Mouse (Mus musculus): ENCODE measurements around the gene St6galnac6. TPM values are rescaled to one million over a fixed set of nuclear protein-coding genes. Genes with fewer than 3 reads are reported as not detected.
A peak's percentile ranks its signal among the peaks of the same experiment; 100 is the strongest.

The St6galnac6 gene
- 5.2 and 5.4 TPM in 2 replicates for polyA plus RNA-seq (2014; fragmentation: Nextera tagmentation; extraction: Ambion mirVana)

DNA sequence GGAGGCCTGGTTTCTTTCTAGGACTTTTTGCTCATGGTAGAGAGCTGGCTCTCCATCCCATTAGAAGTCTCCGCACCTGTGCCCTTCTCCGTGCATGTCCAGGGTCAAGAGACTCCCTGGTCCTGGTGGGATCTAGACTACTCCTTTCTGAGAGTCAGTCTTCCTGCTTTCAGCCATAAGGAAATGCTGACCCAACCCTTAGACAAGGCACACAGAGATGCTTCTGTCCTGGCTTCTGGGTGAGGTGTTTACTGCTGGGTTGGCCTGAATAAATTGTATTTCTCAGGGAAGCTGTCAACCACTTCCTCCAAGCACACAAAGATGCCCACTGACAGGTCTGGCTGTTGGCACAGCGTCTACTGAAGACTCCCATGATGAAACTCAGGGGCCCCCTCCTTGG lies at the start of gene St6galnac6:
Gene St6galnac6 (plus strand): TSS at position 301 of the 400 bp plus-strand sequence.
- no peaks in the 10 kb centered on the region for H3K4me1 ChIP-seq (ENCODE audit: control insufficient read depth, insufficient read depth, low read length)
- ATAC-seq (ENCODE audit: low read depth) = no peak
- H3K27ac ChIP-seq (ENCODE audit: low read depth, low read length) = no peak within 1 kb of the TSS
- H3K4me3 ChIP-seq (ENCODE audit: low read depth, low read length) = no peak within 1 kb of the TSS
- H3K4me2 ChIP-seq (ENCODE audit: low read depth, low read length) = no peak within 1 kb of the TSS
- 96% methylated on average over 3 of the region's 3 CpGs for WGBS
- H3K9me3 ChIP-seq (ENCODE audit: control insufficient read depth, low read length) = no peaks in the 10 kb centered on the region
- no peaks in the 10 kb centered on the region for H3K27me3 ChIP-seq (ENCODE audit: control insufficient read depth, insufficient read depth, low read length)
- peaks cover 6% of the 10 kb centered on the region; the same call in 1 of the 2 replicates for H3K36me3 ChIP-seq (ENCODE audit: control insufficient read depth, insufficient read depth, low read length)
- H3K9ac ChIP-seq (replicated peaks; ENCODE audit: low read depth, low read length) = no peak within 1 kb of the TSS

GRCm38 (mm10) chr2:32549764-32550163 lies 49.7 kb upstream of the St6galnac6 start:
- H3K27ac ChIP-seq (ENCODE audit: low read depth, low read length) = no peak overlapping the region
- 68% methylated on average over 6 of the region's 6 CpGs for WGBS

GRCm38 (mm10) chr2:32551236-32551635 lies 48.3 kb upstream of the St6galnac6 start:
- no peaks in the 10 kb centered on the region for H3K27me3 ChIP-seq (ENCODE audit: control insufficient read depth, insufficient read depth, low read length)
- H3K4me3 ChIP-seq (ENCODE audit: low read depth, low read length) = no peak overlapping the region
- no peak for ATAC-seq (ENCODE audit: low read depth)
- H3K9ac ChIP-seq (replicated peaks; ENCODE audit: low read depth, low read length) = no peak overlapping the region
- no peak overlapping the region for H3K27ac ChIP-seq (ENCODE audit: low read depth, low read length)
- no peaks in the 10 kb centered on the region for H3K9me3 ChIP-seq (ENCODE audit: control insufficient read depth, low read length)
- 88% methylated on average over 5 of the region's 5 CpGs for WGBS
- peaks cover 6% of the 10 kb centered on the region; the same call in 1 of the 2 replicates for H3K4me1 ChIP-seq (ENCODE audit: control insufficient read depth, insufficient read depth, low read length)
- H3K36me3 ChIP-seq (ENCODE audit: control insufficient read depth, insufficient read depth, low read length) = no peaks in the 10 kb centered on the region
- no peak overlapping the region for H3K4me2 ChIP-seq (ENCODE audit: low read depth, low read length)

More at GRCm38 (mm10) chr2:32549764-32550163, 49.7 kb upstream of the St6galnac6 start:
- H3K9me3 ChIP-seq (ENCODE audit: control insufficient read depth, low read length) = no peaks in the 10 kb centered on the region
- H3K9ac ChIP-seq (replicated peaks; ENCODE audit: low read depth, low read length) = no peak overlapping the region
- peaks cover 6% of the 10 kb centered on the region; the same call in 1 of the 2 replicates for H3K4me1 ChIP-seq (ENCODE audit: control insufficient read depth, insufficient read depth, low read length)
- no peaks in the 10 kb centered on the region for H3K27me3 ChIP-seq (ENCODE audit: control insufficient read depth, insufficient read depth, low read length)
- ATAC-seq (ENCODE audit: low read depth) = no peak
- no peak overlapping the region for H3K4me2 ChIP-seq (ENCODE audit: low read depth, low read length)
- no peaks in the 10 kb centered on the region for H3K36me3 ChIP-seq (ENCODE audit: control insufficient read depth, insufficient read depth, low read length)
- no peak overlapping the region for H3K4me3 ChIP-seq (ENCODE audit: low read depth, low read length)

- Histone ChIP-seq H3K4me3 (ENCODE audit: low read depth, low read length) (no peak overlapping the region), H3K9me3 (ENCODE audit: control insufficient read depth, low read length) (no peaks in the 10 kb centered on the region), H3K27me3 (ENCODE audit: control insufficient read depth, insufficient read depth, low read length) (no peaks in the 10 kb centered on the region), H3K4me1 (ENCODE audit: control insufficient read depth, insufficient read depth, low read length) (peaks cover 12% of the 10 kb centered on the region; the same call in 1 of the 2 replicates), H3K36me3 (ENCODE audit: control insufficient read depth, insufficient read depth, low read length) (no peaks in the 10 kb centered on the region), H3K4me2 (ENCODE audit: low read depth, low read length) (no peak overlapping the region), H3K9ac (replicated peaks; ENCODE audit: low read depth, low read length) (no peak overlapping the region), H3K27ac (ENCODE audit: low read depth, low read length) (no peak overlapping the region)
- 78% methylated on average over 7 of the region's 7 CpGs for WGBS
- ATAC-seq (ENCODE audit: low read depth) = no peak
Measured at GRCm38 (mm10) chr2:32553592-32554148, 45.8 kb upstream of the St6galnac6 start.

- H3K4me2 ChIP-seq (ENCODE audit: low read depth, low read length) = no peak overlapping the region
- no peak overlapping the region for H3K4me3 ChIP-seq (ENCODE audit: low read depth, low read length)
- no peaks in the 10 kb centered on the region for H3K36me3 ChIP-seq (ENCODE audit: control insufficient read depth, insufficient read depth, low read length)
- WGBS = 39% methylated on average over 4 of the region's 4 CpGs
- ATAC-seq (ENCODE audit: low read depth) = no peak
- no peak overlapping the region for H3K9ac ChIP-seq (replicated peaks; ENCODE audit: low read depth, low read length)
- H3K27ac ChIP-seq (ENCODE audit: low read depth, low read length) = no peak overlapping the region
- peaks cover 16% of the 10 kb centered on the region; the same call in 1 of the 2 replicates for H3K4me1 ChIP-seq (ENCODE audit: control insufficient read depth, insufficient read depth, low read length)
- H3K27me3 ChIP-seq (ENCODE audit: control insufficient read depth, insufficient read depth, low read length) = no peaks in the 10 kb centered on the region
- H3K9me3 ChIP-seq (ENCODE audit: control insufficient read depth, low read length) = no peaks in the 10 kb centered on the region
Measured at GRCm38 (mm10) chr2:32555484-32555883, 44.0 kb upstream of the St6galnac6 start.

DNA sequence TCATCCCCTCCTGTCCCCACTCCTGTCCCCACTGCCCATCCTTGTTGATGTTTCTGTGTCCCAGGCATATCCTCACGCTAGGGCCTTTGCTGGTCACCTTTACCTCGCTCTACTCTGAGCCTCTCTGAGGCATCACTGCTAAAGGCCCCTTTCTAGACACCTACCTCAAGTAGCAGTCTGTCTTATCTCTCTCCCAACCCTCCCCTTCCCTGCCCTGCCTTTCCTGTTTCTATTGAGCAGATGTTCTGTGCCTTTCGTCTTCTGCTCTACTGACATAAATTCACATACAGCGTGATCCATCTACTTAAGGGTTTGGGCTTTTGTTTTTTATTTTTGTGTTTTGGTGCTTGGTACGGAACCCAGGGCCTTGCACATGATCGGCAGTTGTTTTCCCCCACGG lies 43.5 kb upstream of the St6galnac6 start:
- peak overlapping the region; percentile 16; the same call in 1 of the 2 replicates for H3K27ac ChIP-seq (ENCODE audit: low read depth, low read length)
- no peak overlapping the region for H3K4me2 ChIP-seq (ENCODE audit: low read depth, low read length)
- H3K9ac ChIP-seq (replicated peaks; ENCODE audit: low read depth, low read length) = no peak overlapping the region
- no peaks in the 10 kb centered on the region for H3K27me3 ChIP-seq (ENCODE audit: control insufficient read depth, insufficient read depth, low read length)
- H3K4me3 ChIP-seq (ENCODE audit: low read depth, low read length) = no peak overlapping the region
- ATAC-seq (ENCODE audit: low read depth) = no peak
- WGBS = 67% methylated on average over 7 of the region's 7 CpGs
- H3K36me3 ChIP-seq (ENCODE audit: control insufficient read depth, insufficient read depth, low read length) = no peaks in the 10 kb centered on the region
- H3K4me1 ChIP-seq (ENCODE audit: control insufficient read depth, insufficient read depth, low read length) = peaks cover 14% of the 10 kb centered on the region; the same call in 1 of the 2 replicates
- H3K9me3 ChIP-seq (ENCODE audit: control insufficient read depth, low read length) = no peaks in the 10 kb centered on the region

GRCm38 (mm10) chr2:32559570-32559969 lies 39.9 kb upstream of the St6galnac6 start:
- Histone ChIP-seq H3K27me3 (ENCODE audit: control insufficient read depth, insufficient read depth, low read length) (no peaks in the 10 kb centered on the region), H3K4me2 (ENCODE audit: low read depth, low read length) (no peak overlapping the region), H3K27ac (ENCODE audit: low read depth, low read length) (peak overlapping the region; percentile 71), H3K4me3 (ENCODE audit: low read depth, low read length) (no peak overlapping the region), H3K9ac (replicated peaks; ENCODE audit: low read depth, low read length) (no peak overlapping the region), H3K9me3 (ENCODE audit: control insufficient read depth, low read length) (no peaks in the 10 kb centered on the region), H3K4me1 (ENCODE audit: control insufficient read depth, insufficient read depth, low read length) (peaks cover 14% of the 10 kb centered on the region; the same call in 1 of the 2 replicates), H3K36me3 (ENCODE audit: control insufficient read depth, insufficient read depth, low read length) (peaks cover 11% of the 10 kb centered on the region; the same call in 1 of the 2 replicates)
- WGBS = 3% methylated on average over 5 of the region's 5 CpGs
- ATAC-seq (ENCODE audit: low read depth) = peak; percentile 87

- Histone ChIP-seq H3K36me3 (ENCODE audit: control insufficient read depth, insufficient read depth, low read length) (peaks cover 36% of the 10 kb centered on the region), H3K4me3 (ENCODE audit: low read depth, low read length) (no peak overlapping the region), H3K27me3 (ENCODE audit: control insufficient read depth, insufficient read depth, low read length) (no peaks in the 10 kb centered on the region), H3K4me1 (ENCODE audit: control insufficient read depth, insufficient read depth, low read length) (peaks cover 3% of the 10 kb centered on the region), H3K9me3 (ENCODE audit: control insufficient read depth, low read length) (no peaks in the 10 kb centered on the region), H3K4me2 (ENCODE audit: low read depth, low read length) (no peak overlapping the region), H3K9ac (replicated peaks; ENCODE audit: low read depth, low read length) (no peak overlapping the region), H3K27ac (ENCODE audit: low read depth, low read length) (no peak overlapping the region)
- ATAC-seq (ENCODE audit: low read depth) = no peak
- 45% methylated on average over 4 of the region's 4 CpGs for WGBS
Measured at GRCm38 (mm10) chr2:32566536-32567063, 32.9 kb upstream of the St6galnac6 start.

DNA sequence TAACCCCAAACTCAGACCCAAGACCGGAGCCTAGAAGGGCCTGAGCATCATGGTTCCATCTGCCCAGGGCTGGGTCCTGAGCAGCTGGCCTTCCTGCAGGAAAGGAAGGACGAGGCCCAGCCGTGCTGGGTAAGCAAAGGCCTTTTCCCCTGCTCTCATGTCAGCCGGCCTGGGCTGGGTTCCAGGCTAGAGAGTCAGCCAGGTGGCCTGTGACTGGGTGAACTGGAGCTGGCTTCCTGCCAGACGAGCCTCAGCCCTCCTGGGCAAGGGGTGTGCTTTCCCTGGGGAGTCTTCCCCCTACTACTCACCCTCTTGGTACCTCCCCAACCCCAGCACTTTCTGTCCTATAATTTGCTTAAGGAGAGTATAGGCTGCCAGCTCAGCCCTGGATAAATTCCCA lies 31.4 kb upstream of the St6galnac6 start:
- no peaks in the 10 kb centered on the region for H3K27me3 ChIP-seq (ENCODE audit: control insufficient read depth, insufficient read depth, low read length)
- peaks cover 11% of the 10 kb centered on the region for H3K4me1 ChIP-seq (ENCODE audit: control insufficient read depth, insufficient read depth, low read length)
- no peaks in the 10 kb centered on the region for H3K9me3 ChIP-seq (ENCODE audit: control insufficient read depth, low read length)
- H3K4me3 ChIP-seq (ENCODE audit: low read depth, low read length) = no peak overlapping the region
- 0 out of 2 replicates have a peak overlapping the region, but pooled peaks have one; percentile 7 for H3K9ac ChIP-seq (replicated peaks; ENCODE audit: low read depth, low read length)
- no peak overlapping the region for H3K4me2 ChIP-seq (ENCODE audit: low read depth, low read length)
- peaks cover 35% of the 10 kb centered on the region for H3K36me3 ChIP-seq (ENCODE audit: control insufficient read depth, insufficient read depth, low read length)
- H3K27ac ChIP-seq (ENCODE audit: low read depth, low read length) = no peak overlapping the region
- WGBS = 78% methylated on average over 5 of the region's 5 CpGs
- no peak for ATAC-seq (ENCODE audit: low read depth)

Measured in neural tube, embryonic 14.5 days (tissue).